Mouse (Mus musculus) forebrain, postnatal 0 days (tissue): ENCODE measurements around the gene Immp2l. TPM values are rescaled to one million over a fixed set of nuclear protein-coding genes. Genes with fewer than 3 reads are reported as not detected.
A peak's percentile ranks its signal among the peaks of the same experiment; 100 is the strongest.

ENCODE experiments used
- ATAC-seq: fragments of 200-750 bp; cut with Nextera tagmentation; 2 replicates; pipeline ENCODE4 v1.8.0; 2017; ENCODE audit warnings: mild to moderate bottlenecking, moderate library complexity
- DNase-seq: peaks from one replicate; pipeline ENCODE4 v3.0.0-alpha.2; 2015
- H3K27ac ChIP-seq: fragments of 300-500 bp; sonication (generic); 2 replicates; pipeline ENCODE4 v1.5.1; 2014; ENCODE audit warnings: low read depth, mild to moderate bottlenecking, antibody characterized with exemption, low read length, moderate library complexity, mixed read lengths
- H3K27me3 ChIP-seq: fragments of 300-500 bp; sonication (generic); 2 replicates; pipeline ENCODE4 v1.6.1; 2014; ENCODE audit warnings: mild to moderate bottlenecking, low read length, mixed read lengths; ENCODE audit not compliant: insufficient read depth
- H3K36me3 ChIP-seq: fragments of 300-500 bp; sonication (generic); 2 replicates; pipeline ENCODE4 v1.6.1; 2014; ENCODE audit warnings: mild to moderate bottlenecking, moderate library complexity; ENCODE audit not compliant: insufficient read depth
- H3K4me1 ChIP-seq: fragments of 300-500 bp; sonication (generic); 2 replicates; pipeline ENCODE4 v1.6.1; 2014; ENCODE audit warnings: antibody characterized with exemption; ENCODE audit not compliant: insufficient read depth
- H3K4me2 ChIP-seq: fragments of 300-500 bp; sonication (generic); 2 replicates; pipeline ENCODE4 v1.6.1; 2014; ENCODE audit warnings: low read depth, mild to moderate bottlenecking, moderate library complexity
- H3K4me3 ChIP-seq: fragments of 300-500 bp; sonication (generic); 2 replicates; pipeline ENCODE4 v1.5.1; 2014; ENCODE audit warnings: low read depth, low read length, mixed read lengths
- H3K9ac ChIP-seq: fragments of 300-500 bp; sonication (generic); 2 replicates; pipeline ENCODE4 v1.6.1; 2014; ENCODE audit warnings: mild to moderate bottlenecking
- H3K9me3 ChIP-seq: fragments of 300-500 bp; sonication (generic); 2 replicates; pipeline ENCODE4 v1.6.1; 2016; ENCODE audit warnings: low read length
- CTCF ChIP-seq: sonication (generic); IDR thresholded peaks from 2 replicates; pipeline ENCODE4 v1.5.1; 2016; ENCODE audit warnings: antibody characterized with exemption, control low read depth, low read depth
- WGBS: fragments of 180-500 bp; shearing (Covaris S2); extraction: QIAGEN DNeasy Blood & Tissue Kit; methylation state at CpG from one replicate; pipeline ENCODE4 v1.1.7; 2014; 5-methylcytosine and 5-hydroxymethylcytosine counted together
- polyA plus RNA-seq: library from polyadenylated mRNA; unstranded; fragments of >200 nt; fragmentation: Nextera tagmentation; extraction: Ambion mirVana; gene quantifications from 2 replicates; pipeline ENCODE4 v1.2.1, GENCODE M21; 2015
- total RNA-seq: library from RNA; depleted of rRNA; stranded (reverse); fragments of >200 nt; gene quantifications from 2 replicates; pipeline ENCODE4 v1.2.3, GENCODE M21; 2014

Immp2l gene
- total and polyA plus RNA-seq, 2 experiments from 2014 or later: 5.9 to 19.4 TPM

DNA sequence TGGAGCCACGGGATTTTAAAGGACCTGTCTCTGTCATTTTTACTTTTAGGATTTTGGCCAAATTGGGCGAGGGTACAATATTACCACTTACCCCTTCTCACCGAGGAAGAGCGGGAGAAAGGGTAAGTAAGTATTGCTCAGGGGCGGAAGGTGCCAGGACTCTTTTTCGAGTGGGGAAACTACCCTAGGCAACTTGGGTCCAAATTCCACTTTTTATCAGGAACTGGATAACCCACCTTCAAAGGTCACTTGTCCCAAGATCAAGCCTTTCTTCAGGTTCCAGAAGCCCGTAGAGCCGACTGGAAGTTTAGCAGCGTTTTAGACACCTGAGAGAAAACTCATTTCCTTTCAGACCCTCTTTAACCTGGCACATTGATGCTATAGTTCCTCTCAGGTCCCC is 622 bp downstream of the Immp2l start:
- Histone ChIP-seq H3K27ac (peak overlapping the region; percentile 66), H3K4me1 (0 out of 2 replicates have a peak, but pooled peaks cover 4% of the 10 kb centered on the region)
- 13% methylated on average over 9 of the region's 9 CpGs for WGBS

DNA sequence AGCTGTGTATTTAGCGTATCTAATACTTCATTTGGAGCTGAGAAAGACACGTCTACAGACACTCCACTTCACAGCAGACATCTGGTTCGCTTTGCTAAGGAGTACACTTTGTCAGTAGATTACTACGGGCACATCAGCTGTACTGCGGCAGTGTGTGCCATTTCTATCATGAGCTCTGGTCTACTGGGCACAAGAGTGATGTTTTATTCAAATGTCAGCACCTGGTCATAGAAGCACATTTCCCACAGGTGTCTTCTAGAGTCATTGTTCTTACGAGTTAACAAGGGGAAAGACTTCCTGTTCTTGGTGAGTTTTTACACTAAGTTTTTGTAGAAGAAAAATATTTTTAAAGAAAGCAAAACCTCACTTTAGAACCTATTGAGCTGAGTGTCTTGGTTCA is 3.6 kb downstream of the Immp2l start:
- Histone ChIP-seq H3K9ac (no peak overlapping the region), H3K36me3 (no peaks in the 10 kb centered on the region), H3K27ac (no peak overlapping the region), H3K4me2 (no peak overlapping the region), H3K4me3 (no peak overlapping the region), H3K9me3 (no peaks in the 10 kb centered on the region), H3K4me1 (0 out of 2 replicates have a peak, but pooled peaks cover 4% of the 10 kb centered on the region), H3K27me3 (no peaks in the 10 kb centered on the region)
- 90% methylated on average over 6 of the region's 6 CpGs for WGBS
- no peak for TF ChIP-seq CTCF
- DNase-seq (no peak), ATAC-seq (no peak)

More for the DNA sequence above, 622 bp downstream of the Immp2l start:
- H3K9me3 ChIP-seq: no peaks in the 10 kb centered on the region
- H3K4me3 ChIP-seq: peak overlapping the region; percentile 63
- no peak for ATAC-seq
- no peaks in the 10 kb centered on the region for H3K27me3 ChIP-seq
- peak overlapping the region; percentile 70 for H3K9ac ChIP-seq
- TF ChIP-seq CTCF: no peak
- peak overlapping the region; percentile 53 for H3K4me2 ChIP-seq
- H3K36me3 ChIP-seq: no peaks in the 10 kb centered on the region
- no peak for DNase-seq

DNA sequence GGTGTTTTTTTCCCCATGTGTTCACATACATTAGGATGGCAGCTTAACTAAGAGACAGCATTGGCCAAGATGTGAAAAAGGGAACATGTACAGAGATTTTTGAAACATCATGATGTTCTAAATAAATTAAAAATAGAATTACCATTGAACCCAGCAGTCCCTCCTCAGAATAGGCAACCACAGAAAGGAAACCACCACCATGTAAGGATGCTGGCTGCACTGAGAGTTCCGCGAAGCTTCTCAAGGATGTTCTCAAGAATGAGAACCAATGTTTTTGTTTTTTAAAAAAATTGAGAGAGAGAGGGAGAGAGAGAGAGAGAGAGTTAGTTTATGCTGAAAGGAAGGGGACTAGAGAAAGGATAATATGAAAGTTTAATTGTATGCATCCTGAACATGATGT is 7.2 kb downstream of the Immp2l start:
- WGBS: 96% methylated on average over 2 of the region's 2 CpGs
- H3K36me3 ChIP-seq: no peaks in the 10 kb centered on the region
- no peak for TF ChIP-seq CTCF
- H3K4me1 ChIP-seq: no peaks in the 10 kb centered on the region
- no peak overlapping the region for H3K4me2 ChIP-seq
- no peak overlapping the region for H3K27ac ChIP-seq
- ATAC-seq (no peak), DNase-seq (no peak)
- no peaks in the 10 kb centered on the region for H3K27me3 ChIP-seq
- H3K9me3 ChIP-seq: no peaks in the 10 kb centered on the region
- no peak overlapping the region for H3K4me3 ChIP-seq
- H3K9ac ChIP-seq: no peak overlapping the region

DNA sequence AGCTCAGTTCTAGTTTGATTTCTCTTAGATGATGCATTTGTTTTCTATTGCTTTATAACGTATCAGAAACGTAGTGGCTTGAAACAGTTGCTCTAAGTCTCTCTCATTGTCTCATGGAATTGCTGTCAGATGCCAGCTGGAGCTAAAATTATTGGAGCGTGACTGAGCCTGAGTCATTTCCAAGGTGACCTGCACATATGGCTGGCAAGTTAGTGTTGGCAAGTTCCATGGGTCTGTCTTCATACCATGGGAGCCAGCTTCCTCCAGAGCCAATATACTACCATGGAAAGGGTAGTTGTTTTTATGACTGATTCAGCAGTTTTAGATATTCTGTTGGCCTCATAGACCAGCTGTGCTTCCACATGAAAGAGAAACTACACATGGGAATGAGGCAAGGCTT is 9.3 kb downstream of the Immp2l start:
- Histone ChIP-seq H3K4me2 (no peak overlapping the region), H3K9me3 (no peaks in the 10 kb centered on the region), H3K27me3 (no peaks in the 10 kb centered on the region), H3K4me3 (no peak overlapping the region), H3K4me1 (no peaks in the 10 kb centered on the region), H3K27ac (no peak overlapping the region), H3K9ac (no peak overlapping the region), H3K36me3 (no peaks in the 10 kb centered on the region)
- 62% methylated on average over 3 of the region's 3 CpGs for WGBS
- ATAC-seq (no peak), DNase-seq (peak; percentile 2)
- TF ChIP-seq CTCF: no peak

DNA sequence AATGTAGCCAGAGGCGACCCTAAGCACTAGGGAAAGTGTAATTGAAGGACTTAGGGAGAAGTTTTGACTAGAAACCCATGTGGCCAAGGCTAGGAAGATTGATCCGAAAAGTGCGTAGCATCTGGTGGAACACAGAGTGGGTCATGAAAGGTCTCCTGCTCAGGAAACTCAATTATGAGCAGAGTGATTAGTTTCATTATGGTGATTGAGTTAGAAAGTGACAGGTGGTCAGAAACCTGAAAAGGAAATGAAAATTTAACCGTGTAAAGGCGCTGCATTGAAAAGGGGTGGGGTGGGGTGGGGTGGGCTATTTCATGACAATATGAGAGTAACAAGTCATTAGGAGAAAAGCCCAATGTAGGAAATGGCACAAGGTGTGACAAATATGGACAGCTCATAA is 15.9 kb downstream of the Immp2l start:
- H3K27ac ChIP-seq: no peak overlapping the region
- TF ChIP-seq CTCF: no peak
- H3K4me3 ChIP-seq: no peak overlapping the region
- no peaks in the 10 kb centered on the region for H3K27me3 ChIP-seq
- 84% methylated on average over 5 of the region's 5 CpGs for WGBS
- H3K4me2 ChIP-seq: no peak overlapping the region
- ATAC-seq (no peak), DNase-seq (no peak)
- H3K9ac ChIP-seq: no peak overlapping the region
- H3K4me1 ChIP-seq: no peaks in the 10 kb centered on the region
- no peaks in the 10 kb centered on the region for H3K36me3 ChIP-seq
- H3K9me3 ChIP-seq: no peaks in the 10 kb centered on the region

DNA sequence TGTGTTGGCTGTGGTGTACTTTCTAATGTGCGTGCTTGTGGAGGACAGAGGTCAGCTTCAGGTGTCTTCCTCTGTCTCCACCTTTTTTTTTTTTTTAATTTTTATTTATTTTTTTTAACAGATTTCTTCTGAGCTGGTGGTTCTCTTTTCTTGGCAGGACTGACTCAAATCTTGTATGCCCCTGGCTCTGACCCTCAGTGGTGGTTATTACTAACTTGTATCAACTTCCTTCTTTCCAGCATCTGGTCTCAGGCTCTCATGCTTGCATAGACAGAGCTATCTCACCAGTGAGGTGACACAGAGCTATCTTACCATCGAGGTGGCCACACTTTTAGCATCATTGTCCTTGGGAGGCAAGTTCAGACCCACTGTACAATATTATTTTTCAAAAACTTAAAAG is 17.8 kb downstream of the Immp2l start:
- no peaks in the 10 kb centered on the region for H3K9me3 ChIP-seq
- ATAC-seq (no peak), DNase-seq (no peak)
- H3K4me2 ChIP-seq: no peak overlapping the region
- H3K9ac ChIP-seq: no peak overlapping the region
- no peak for TF ChIP-seq CTCF
- no peaks in the 10 kb centered on the region for H3K27me3 ChIP-seq
- H3K4me3 ChIP-seq: no peak overlapping the region
- H3K36me3 ChIP-seq: no peaks in the 10 kb centered on the region
- 87% methylated on average over 2 of the region's 2 CpGs for WGBS
- H3K27ac ChIP-seq: no peak overlapping the region
- H3K4me1 ChIP-seq: no peaks in the 10 kb centered on the region

DNA sequence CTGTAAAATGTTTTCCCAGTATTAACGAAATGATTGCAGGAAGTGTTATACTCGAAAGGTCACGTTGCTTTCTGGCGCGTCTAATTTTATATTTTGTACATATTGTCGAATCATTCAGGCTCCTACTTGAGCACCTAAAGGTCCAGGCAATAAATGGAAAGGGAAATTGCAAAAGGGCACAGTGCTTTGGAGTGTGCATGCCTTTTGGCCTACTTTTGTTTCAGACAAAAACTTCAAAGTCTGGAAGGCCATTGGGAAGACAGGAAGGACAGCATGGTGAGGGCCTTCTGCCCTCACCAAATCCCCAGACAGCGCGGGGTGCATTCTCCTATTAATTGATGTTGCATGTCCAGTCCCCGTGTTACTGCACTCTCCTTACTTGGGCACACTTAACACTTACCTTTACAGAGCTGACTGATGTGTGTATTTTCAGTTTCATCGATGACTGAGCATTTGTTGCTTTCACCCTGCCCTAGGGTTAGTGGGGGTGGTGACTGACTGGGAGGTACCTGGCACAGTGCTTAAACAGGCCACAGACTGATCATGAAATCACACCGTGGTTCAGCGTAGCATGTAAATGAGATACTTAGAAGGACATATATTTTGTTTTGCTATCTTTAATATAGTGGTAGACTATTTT is 20.7 kb downstream of the Immp2l start:
- Histone ChIP-seq H3K9me3 (no peaks in the 10 kb centered on the region), H3K27me3 (no peaks in the 10 kb centered on the region), H3K4me1 (no peaks in the 10 kb centered on the region), H3K27ac (no peak overlapping the region), H3K9ac (no peak overlapping the region), H3K36me3 (no peaks in the 10 kb centered on the region), H3K4me2 (no peak overlapping the region), H3K4me3 (no peak overlapping the region)
- WGBS: 82% methylated on average over 12 of the region's 12 CpGs
- no peak for ATAC-seq
- no peak for TF ChIP-seq CTCF
- DNase-seq: no peak
